Mouse (Mus musculus) cerebellum, adult 2 months (tissue): ENCODE results near the gene Spesp1.

Experiments used
- CTCF ChIP-seq: fragments of 200-500 bp; IDR thresholded peaks from 2 replicates; pipeline ENCODE4 v1.5.1; 2011; ENCODE audit warnings: low read depth, mild to moderate bottlenecking, control low read depth, low read length, moderate library complexity, borderline replicate concordance; ENCODE audit not compliant: insufficient read depth
- POLR2A ChIP-seq: fragments of 200-500 bp; IDR thresholded peaks from 2 replicates; pipeline ENCODE4 v1.6.1; 2011; ENCODE audit warnings: low read length, control low read depth, borderline replicate concordance; ENCODE audit not compliant: insufficient read depth

DNA sequence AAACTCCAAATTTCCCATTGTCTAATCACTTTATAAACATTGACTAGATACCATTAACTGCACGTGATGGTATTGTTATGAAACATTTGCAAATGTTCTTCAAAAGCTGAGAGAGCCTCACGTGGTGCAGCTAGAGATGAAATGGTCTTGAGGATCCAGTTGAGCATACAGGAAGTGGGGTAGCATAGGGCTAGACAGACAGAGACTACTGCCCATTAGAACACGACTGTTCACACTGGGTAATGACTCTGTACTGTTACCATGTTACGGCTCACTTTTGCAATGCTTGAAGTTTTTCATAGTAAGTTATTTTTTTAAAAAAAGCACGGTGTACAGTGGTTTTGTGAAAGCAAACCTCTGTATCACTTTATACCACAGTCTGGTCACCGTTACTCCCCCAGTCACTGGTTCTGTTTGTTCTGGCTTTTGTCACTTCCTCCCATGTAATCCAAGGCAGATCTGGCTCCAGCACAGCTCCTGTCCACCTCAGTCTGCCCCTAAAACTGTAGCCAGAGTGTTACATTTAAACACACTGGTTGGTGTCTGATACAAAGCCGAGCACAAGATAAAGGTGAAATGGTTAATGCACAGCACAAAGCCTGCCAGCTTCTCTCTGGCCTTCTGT, 11.1 kb downstream of the Spesp1 start:
- TF ChIP-seq CTCF (no peak), POLR2A (no peak)
